Mouse (Mus musculus) liver, adult 2 months (tissue): ENCODE results near the gene Gon7. TPM values are rescaled to one million over a fixed set of nuclear protein-coding genes. Genes with fewer than 3 reads are reported as not detected.
A peak's percentile ranks its signal among the peaks of the same experiment; 100 is the strongest.

ENCODE experiments used
- DNase-seq: peaks from one replicate; pipeline ENCODE4 v3.0.0-alpha.2; 2011; ENCODE audit warnings: low read depth, low spot score; ENCODE audit errors: extremely low read depth
- H3K27ac ChIP-seq: fragments of 200-500 bp; replicated peaks from 2 replicates; pipeline ENCODE4 v1.5.1; 2012; ENCODE audit warnings: low read depth, mild to moderate bottlenecking, control low read depth, inconsistent platforms, low read length; ENCODE audit not compliant: insufficient read depth
- H3K27me3 ChIP-seq: fragments of 200-500 bp; 2 replicates; pipeline ENCODE4 v1.6.1; 2012; ENCODE audit warnings: mild to moderate bottlenecking, moderate library complexity, low read length, inconsistent platforms; ENCODE audit not compliant: control insufficient read depth, insufficient read depth
- H3K36me3 ChIP-seq: fragments of 200-500 bp; 2 replicates; pipeline ENCODE4 v1.6.1; 2012; ENCODE audit warnings: low read length, inconsistent platforms; ENCODE audit not compliant: control insufficient read depth, insufficient read depth
- H3K4me1 ChIP-seq: fragments of 200-500 bp; 2 replicates; pipeline ENCODE4 v1.6.1; 2011; ENCODE audit warnings: low read length; ENCODE audit not compliant: control insufficient read depth, insufficient read depth
- H3K4me3 ChIP-seq: fragments of 200-500 bp; 2 replicates; pipeline ENCODE4 v1.5.1; 2011; ENCODE audit warnings: low read depth, mild to moderate bottlenecking, control low read depth, low read length, moderate library complexity; ENCODE audit not compliant: insufficient read depth
- H3K79me2 ChIP-seq: fragments of 200-500 bp; 2 replicates; pipeline ENCODE4 v1.6.1; 2012; ENCODE audit warnings: inconsistent platforms, mild to moderate bottlenecking, low read length, moderate library complexity; ENCODE audit not compliant: control insufficient read depth, insufficient read depth
- H3K9ac ChIP-seq: fragments of 200-500 bp; 2 replicates; pipeline ENCODE4 v1.6.1; 2012; ENCODE audit warnings: low read depth, mild to moderate bottlenecking, control low read depth, inconsistent platforms, low read length
- CTCF ChIP-seq: fragments of 200-500 bp; IDR thresholded peaks from 2 replicates; pipeline ENCODE4 v1.5.1; 2011; ENCODE audit warnings: low read depth, low read length, control low read depth
- POLR2A ChIP-seq: fragments of 200-500 bp; IDR thresholded peaks from 2 replicates; pipeline ENCODE4 v1.6.1; 2011; ENCODE audit warnings: low read length, control low read depth; ENCODE audit not compliant: insufficient read depth; ENCODE audit errors: extremely low read depth
- WGBS: fragments of 180-500 bp; shearing (Covaris S2); methylation state at CpG from one replicate; pipeline ENCODE4 v1.1.7; 2018; 5-methylcytosine and 5-hydroxymethylcytosine counted together
- polyA plus RNA-seq: library from polyadenylated mRNA; depleted of rRNA; stranded (reverse); fragments of >200 nt; gene quantifications from 2 replicates; pipeline ENCODE4 v1.2.3, GENCODE M21; 2012
- total RNA-seq: library from RNA; depleted of rRNA; stranded (reverse); fragments of >200 nt; gene quantifications from 2 replicates; pipeline ENCODE4 v1.2.3, GENCODE M21; 2014

Gon7 gene
- total and polyA plus RNA-seq, 2 experiments: 5.6 to 11.5 TPM

DNA sequence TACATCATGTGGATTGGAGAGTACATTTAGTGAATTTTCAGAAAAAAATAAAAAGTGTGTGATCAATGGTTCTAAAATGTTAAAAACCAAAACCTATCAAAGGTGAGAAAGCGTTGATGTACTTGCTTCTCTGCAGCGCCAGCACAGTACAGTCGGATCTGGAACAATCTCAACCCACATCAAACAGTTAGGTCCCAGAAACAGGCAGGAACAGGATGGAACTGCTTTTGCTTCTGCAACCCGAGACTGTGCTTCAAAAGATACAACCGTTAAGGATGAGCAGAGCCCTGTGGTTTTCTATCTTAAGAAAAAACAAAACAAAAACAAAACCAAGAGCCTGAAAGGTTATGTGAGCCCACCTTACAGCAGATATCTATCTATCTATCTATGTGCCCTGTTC, 25.2 kb upstream of the Gon7 start:
- no peak overlapping the region for H3K9ac ChIP-seq
- DNase-seq: no peak
- H3K27ac ChIP-seq: no peak overlapping the region
- WGBS: 94% methylated on average over 5 of the region's 5 CpGs
- TF ChIP-seq CTCF: no peak
- no peak for TF ChIP-seq POLR2A
- no peaks in the 10 kb centered on the region for H3K4me1 ChIP-seq
- no peak overlapping the region for H3K4me3 ChIP-seq
- no peaks in the 10 kb centered on the region for H3K79me2 ChIP-seq
- H3K36me3 ChIP-seq: peaks cover 27% of the 10 kb centered on the region
- no peaks in the 10 kb centered on the region for H3K27me3 ChIP-seq

DNA sequence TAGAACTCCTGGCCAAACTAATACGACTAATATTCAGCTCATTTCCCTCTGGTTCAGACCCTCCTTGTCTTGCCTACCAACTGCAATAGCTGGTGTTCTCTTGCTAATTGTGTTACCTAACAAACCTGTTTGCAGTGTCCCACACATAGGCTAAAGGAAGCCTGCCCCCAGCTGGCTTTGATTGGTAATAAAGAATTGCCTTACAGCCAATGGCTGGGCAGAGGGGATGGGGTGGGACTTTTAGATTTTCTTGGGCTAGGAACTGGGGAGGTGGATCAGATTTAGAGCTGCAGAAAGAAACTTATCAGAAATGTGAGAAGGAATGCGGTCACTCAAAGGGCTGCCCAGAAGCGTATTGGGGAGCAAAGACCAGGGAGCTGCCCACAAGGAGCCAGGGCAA, 21.8 kb upstream of the Gon7 start:
- TF ChIP-seq POLR2A (no peak), CTCF (peak; percentile 4; the same call in 1 of the 2 replicates)
- Histone ChIP-seq H3K36me3 (peaks cover 15% of the 10 kb centered on the region), H3K27ac (no peak overlapping the region), H3K79me2 (no peaks in the 10 kb centered on the region), H3K9ac (no peak overlapping the region), H3K27me3 (no peaks in the 10 kb centered on the region), H3K4me3 (no peak overlapping the region), H3K4me1 (no peaks in the 10 kb centered on the region)
- DNase-seq: no peak
- 59% methylated on average over 3 of the region's 3 CpGs for WGBS

GRCm38 (mm10) chr12:102778151-102778550, 20.5 kb upstream of the Gon7 start:
- Histone ChIP-seq H3K4me1 (no peaks in the 10 kb centered on the region), H3K27me3 (no peaks in the 10 kb centered on the region), H3K9ac (no peak overlapping the region), H3K27ac (no peak overlapping the region), H3K79me2 (no peaks in the 10 kb centered on the region), H3K4me3 (no peak overlapping the region), H3K36me3 (peaks cover 15% of the 10 kb centered on the region)
- TF ChIP-seq POLR2A (no peak), CTCF (no peak)
- 88% methylated on average over 5 of the region's 5 CpGs for WGBS
- no peak for DNase-seq

GRCm38 (mm10) chr12:102776035-102776434, 18.4 kb upstream of the Gon7 start:
- Histone ChIP-seq H3K79me2 (no peaks in the 10 kb centered on the region), H3K27ac (no peak overlapping the region), H3K4me3 (no peak overlapping the region), H3K27me3 (no peaks in the 10 kb centered on the region), H3K36me3 (peaks cover 22% of the 10 kb centered on the region), H3K4me1 (no peaks in the 10 kb centered on the region), H3K9ac (no peak overlapping the region)
- WGBS: 91% methylated on average over 14 of the region's 14 CpGs
- DNase-seq: no peak
- TF ChIP-seq CTCF (no peak), POLR2A (no peak)

GRCm38 (mm10) chr12:102772676-102773075, 15.1 kb upstream of the Gon7 start:
- TF ChIP-seq POLR2A (no peak), CTCF (no peak)
- H3K4me3 ChIP-seq: no peak overlapping the region
- H3K27ac ChIP-seq: no peak overlapping the region
- no peaks in the 10 kb centered on the region for H3K4me1 ChIP-seq
- no peaks in the 10 kb centered on the region for H3K27me3 ChIP-seq
- WGBS: over 99% methylated on average over 5 of the region's 5 CpGs
- H3K36me3 ChIP-seq: peaks cover 47% of the 10 kb centered on the region
- no peak overlapping the region for H3K9ac ChIP-seq
- no peak for DNase-seq
- no peaks in the 10 kb centered on the region for H3K79me2 ChIP-seq

- 91% methylated on average over 8 of the region's 8 CpGs for WGBS
- TF ChIP-seq CTCF (no peak), POLR2A (no peak)
These were observed 14.0 kb upstream of the Gon7 start for GRCm38 (mm10) chr12:102771601-102772000.

More at GRCm38 (mm10) chr12:102771601-102772000, 14.0 kb upstream of the Gon7 start:
- Histone ChIP-seq H3K36me3 (peaks cover 52% of the 10 kb centered on the region), H3K4me3 (no peak overlapping the region), H3K79me2 (no peaks in the 10 kb centered on the region), H3K27ac (no peak overlapping the region), H3K4me1 (no peaks in the 10 kb centered on the region), H3K9ac (no peak overlapping the region), H3K27me3 (no peaks in the 10 kb centered on the region)
- no peak for DNase-seq
